Mouse (Mus musculus) embryonic facial prominence, embryonic 13.5 days (tissue): Measurements from ENCODE around the gene Rhbdd3. TPM values are rescaled to one million over a fixed set of nuclear protein-coding genes. Genes with fewer than 3 reads are reported as not detected.
A peak's percentile ranks its signal among the peaks of the same experiment; 100 is the strongest.

Experiments
- ATAC-seq: fragments of 200-750 bp; cut with Nextera tagmentation; 2 replicates; pipeline ENCODE4 v1.8.0; 2017; ENCODE audit warnings: low read depth; ENCODE audit not compliant: insufficient number of reproducible peaks, insufficient read depth, low FRiP score, low TSS enrichment
- H3K27ac ChIP-seq: fragments of 300-500 bp; sonication (generic); 2 replicates; pipeline ENCODE4 v1.5.1; 2015; ENCODE audit warnings: moderate library complexity, mild to moderate bottlenecking, inconsistent platforms
- H3K27me3 ChIP-seq: fragments of 300-500 bp; sonication (generic); 2 replicates; pipeline ENCODE4 v1.6.1; 2015; ENCODE audit warnings: mild to moderate bottlenecking, inconsistent platforms
- H3K36me3 ChIP-seq: fragments of 300-500 bp; sonication (generic); 2 replicates; pipeline ENCODE4 v1.6.1; 2015; ENCODE audit warnings: mild to moderate bottlenecking, inconsistent platforms
- H3K4me1 ChIP-seq: fragments of 300-500 bp; sonication (generic); 2 replicates; pipeline ENCODE4 v1.6.1; 2015; ENCODE audit warnings: inconsistent platforms
- H3K4me2 ChIP-seq: fragments of 300-500 bp; sonication (generic); 2 replicates; pipeline ENCODE4 v1.6.1; 2015; ENCODE audit warnings: moderate library complexity, mild to moderate bottlenecking, inconsistent platforms
- H3K4me3 ChIP-seq: fragments of 300-500 bp; sonication (generic); 2 replicates; pipeline ENCODE4 v1.5.1; 2015; ENCODE audit warnings: mild to moderate bottlenecking, inconsistent platforms
- H3K9ac ChIP-seq: fragments of 300-500 bp; sonication (generic); 2 replicates; pipeline ENCODE4 v1.6.1; 2015; ENCODE audit warnings: mild to moderate bottlenecking, inconsistent platforms
- H3K9me3 ChIP-seq: fragments of 300-500 bp; sonication (generic); 2 replicates; pipeline ENCODE4 v1.6.1; 2016; ENCODE audit warnings: inconsistent platforms
- WGBS: fragments of 180-500 bp; shearing (Covaris S2); methylation state at CpG from one replicate; pipeline ENCODE4 v1.1.7; 2015; ENCODE audit warnings: mixed read lengths; 5-methylcytosine and 5-hydroxymethylcytosine counted together
- polyA plus RNA-seq: library from polyadenylated mRNA; unstranded; fragments of >200 nt; fragmentation: Nextera tagmentation; extraction: Ambion mirVana; gene quantifications from 2 replicates; pipeline ENCODE4 v1.2.1, GENCODE M21; 2015

Rhbdd3 gene
- polyA plus RNA-seq, 1 experiment from 2014 or later = 27.9 TPM

GRCm38 (mm10) chr11:5100801-5101200, 2.1 kb downstream of the Rhbdd3 start:
- Histone ChIP-seq H3K27me3 (no peaks in the 10 kb centered on the region), H3K27ac (peak overlapping the region; percentile 98; the same call in 1 of the 2 replicates), H3K36me3 (peaks cover 21% of the 10 kb centered on the region), H3K9me3 (no peaks in the 10 kb centered on the region), H3K4me1 (peaks cover 33% of the 10 kb centered on the region), H3K4me2 (peak overlapping the region; percentile 80), H3K9ac (peak overlapping the region; percentile 100), H3K4me3 (peak overlapping the region; percentile 99; the same call in 1 of the 2 replicates)
- no peak for ATAC-seq
- WGBS = 41% methylated on average over 5 of the region's 5 CpGs

GRCm38 (mm10) chr11:5101641-5102040, 2.9 kb downstream of the Rhbdd3 start:
- H3K9me3 ChIP-seq = no peaks in the 10 kb centered on the region
- H3K27ac ChIP-seq = no peak overlapping the region
- no peak for ATAC-seq
- no peaks in the 10 kb centered on the region for H3K27me3 ChIP-seq
- peaks cover 24% of the 10 kb centered on the region for H3K4me1 ChIP-seq
- 78% methylated on average over 6 of the region's 6 CpGs for WGBS
- H3K9ac ChIP-seq = no peak overlapping the region
- H3K4me2 ChIP-seq = no peak overlapping the region
- peaks cover 28% of the 10 kb centered on the region for H3K36me3 ChIP-seq
- H3K4me3 ChIP-seq = no peak overlapping the region

GRCm38 (mm10) chr11:5102384-5102783, 3.7 kb downstream of the Rhbdd3 start:
- Histone ChIP-seq H3K27me3 (no peaks in the 10 kb centered on the region), H3K27ac (no peak overlapping the region), H3K4me1 (peaks cover 17% of the 10 kb centered on the region), H3K4me3 (no peak overlapping the region), H3K36me3 (peaks cover 28% of the 10 kb centered on the region), H3K9me3 (no peaks in the 10 kb centered on the region), H3K9ac (no peak overlapping the region), H3K4me2 (no peak overlapping the region)
- 90% methylated on average over 7 of the region's 7 CpGs for WGBS
- no peak for ATAC-seq

GRCm38 (mm10) chr11:5103986-5104509, 5.3 kb downstream of the Rhbdd3 start:
- Histone ChIP-seq H3K27me3 (no peaks in the 10 kb centered on the region), H3K9ac (0 out of 2 replicates have a peak overlapping the region, but pooled peaks have one; percentile 16), H3K36me3 (peaks cover 28% of the 10 kb centered on the region), H3K4me2 (no peak overlapping the region), H3K4me1 (peaks cover 15% of the 10 kb centered on the region), H3K4me3 (no peak overlapping the region), H3K9me3 (no peaks in the 10 kb centered on the region), H3K27ac (no peak overlapping the region)
- no peak for ATAC-seq
- WGBS = 93% methylated on average over 4 of the region's 4 CpGs

GRCm38 (mm10) chr11:5109441-5109840, 10.7 kb downstream of the Rhbdd3 start:
- H3K27me3 ChIP-seq = no peaks in the 10 kb centered on the region
- no peaks in the 10 kb centered on the region for H3K9me3 ChIP-seq
- H3K4me2 ChIP-seq = no peak overlapping the region
- no peak overlapping the region for H3K4me3 ChIP-seq
- ATAC-seq = no peak
- WGBS = 63% methylated on average over 8 of the region's 8 CpGs
- H3K27ac ChIP-seq = no peak overlapping the region
- no peaks in the 10 kb centered on the region for H3K4me1 ChIP-seq
- H3K36me3 ChIP-seq = peaks cover 23% of the 10 kb centered on the region
- H3K9ac ChIP-seq = no peak overlapping the region

- ATAC-seq = no peak
- no peak overlapping the region for H3K4me3 ChIP-seq
- no peak overlapping the region for H3K4me2 ChIP-seq
- H3K4me1 ChIP-seq = no peaks in the 10 kb centered on the region
- 74% methylated on average over 7 of the region's 7 CpGs for WGBS
- no peaks in the 10 kb centered on the region for H3K9me3 ChIP-seq
- H3K36me3 ChIP-seq = 0 out of 2 replicates have a peak, but pooled peaks cover 4% of the 10 kb centered on the region
- no peak overlapping the region for H3K9ac ChIP-seq
- H3K27ac ChIP-seq = no peak overlapping the region
- H3K27me3 ChIP-seq = no peaks in the 10 kb centered on the region
These were observed 14.9 kb downstream of the Rhbdd3 start for GRCm38 (mm10) chr11:5113645-5114044.

GRCm38 (mm10) chr11:5114931-5115581, 16.3 kb downstream of the Rhbdd3 start:
- H3K4me3 ChIP-seq = no peak overlapping the region
- H3K9me3 ChIP-seq = no peaks in the 10 kb centered on the region
- H3K27ac ChIP-seq = no peak overlapping the region
- no peaks in the 10 kb centered on the region for H3K27me3 ChIP-seq
- H3K4me2 ChIP-seq = no peak overlapping the region
- no peaks in the 10 kb centered on the region for H3K4me1 ChIP-seq
- WGBS = 24% methylated on average over 13 of the region's 13 CpGs
- no peak overlapping the region for H3K9ac ChIP-seq
- ATAC-seq = peak; percentile 52
- no peaks in the 10 kb centered on the region for H3K36me3 ChIP-seq

GRCm38 (mm10) chr11:5125713-5126112, 27.0 kb downstream of the Rhbdd3 start:
- Histone ChIP-seq H3K27ac (no peak overlapping the region), H3K4me1 (no peaks in the 10 kb centered on the region), H3K9me3 (no peaks in the 10 kb centered on the region), H3K9ac (no peak overlapping the region), H3K4me3 (no peak overlapping the region), H3K4me2 (no peak overlapping the region), H3K36me3 (peaks cover 12% of the 10 kb centered on the region; the same call in 1 of the 2 replicates), H3K27me3 (no peaks in the 10 kb centered on the region)
- WGBS = 58% methylated on average over 4 of the region's 4 CpGs
- no peak for ATAC-seq

- no peak overlapping the region for H3K4me3 ChIP-seq
- no peak for ATAC-seq
- H3K9me3 ChIP-seq = no peaks in the 10 kb centered on the region
- 67% methylated on average over 5 of the region's 5 CpGs for WGBS
- H3K27me3 ChIP-seq = no peaks in the 10 kb centered on the region
- no peak overlapping the region for H3K9ac ChIP-seq
- H3K27ac ChIP-seq = no peak overlapping the region
- no peak overlapping the region for H3K4me2 ChIP-seq
- H3K4me1 ChIP-seq = peaks cover 8% of the 10 kb centered on the region
- peaks cover 22% of the 10 kb centered on the region; the same call in 1 of the 2 replicates for H3K36me3 ChIP-seq
These were observed 30.3 kb downstream of the Rhbdd3 start for GRCm38 (mm10) chr11:5129035-5129480.

- no peak for ATAC-seq
- no peak overlapping the region for H3K4me2 ChIP-seq
- no peaks in the 10 kb centered on the region for H3K9me3 ChIP-seq
- peaks cover 8% of the 10 kb centered on the region for H3K4me1 ChIP-seq
- H3K9ac ChIP-seq = no peak overlapping the region
- H3K4me3 ChIP-seq = no peak overlapping the region
- WGBS = 55% methylated on average over 4 of the region's 4 CpGs
- H3K27ac ChIP-seq = no peak overlapping the region
- peaks cover 22% of the 10 kb centered on the region; the same call in 1 of the 2 replicates for H3K36me3 ChIP-seq
- H3K27me3 ChIP-seq = no peaks in the 10 kb centered on the region
These were observed 31.5 kb downstream of the Rhbdd3 start for GRCm38 (mm10) chr11:5130111-5130665.

- no peaks in the 10 kb centered on the region for H3K9me3 ChIP-seq
- no peak for ATAC-seq
- H3K9ac ChIP-seq = no peak overlapping the region
- 68% methylated on average over 4 of the region's 4 CpGs for WGBS
- H3K4me1 ChIP-seq = peaks cover 13% of the 10 kb centered on the region
- no peak overlapping the region for H3K4me3 ChIP-seq
- H3K4me2 ChIP-seq = no peak overlapping the region
- no peaks in the 10 kb centered on the region for H3K27me3 ChIP-seq
- peaks cover 18% of the 10 kb centered on the region; the same call in 1 of the 2 replicates for H3K36me3 ChIP-seq
- H3K27ac ChIP-seq = no peak overlapping the region
These were observed 34.0 kb downstream of the Rhbdd3 start for GRCm38 (mm10) chr11:5132751-5133150.

- H3K4me1 ChIP-seq = peaks cover 23% of the 10 kb centered on the region
- H3K4me2 ChIP-seq = no peak overlapping the region
- 66% methylated on average over 11 of the region's 11 CpGs for WGBS
- H3K9me3 ChIP-seq = no peaks in the 10 kb centered on the region
- H3K27me3 ChIP-seq = no peaks in the 10 kb centered on the region
- no peak for ATAC-seq
- peak overlapping the region; percentile 27; the same call in 1 of the 2 replicates for H3K9ac ChIP-seq
- H3K4me3 ChIP-seq = no peak overlapping the region
- no peak overlapping the region; the same call in 1 of the 2 replicates for H3K27ac ChIP-seq
- peaks cover 8% of the 10 kb centered on the region; the same call in 1 of the 2 replicates for H3K36me3 ChIP-seq
These were observed 37.2 kb downstream of the Rhbdd3 start for GRCm38 (mm10) chr11:5135914-5136313.
